Mouse (Mus musculus): ENCODE data around the gene Mex3d.
A peak's percentile ranks its signal among the peaks of the same experiment; 100 is the strongest.

Mex3d gene

GRCm38 (mm10) chr10:80385811-80386734, 1.4 kb downstream of the Mex3d start:
- DNase-seq = no peak

- DNase-seq = no peak
Measured at GRCm38 (mm10) chr10:80385310-80385709, 2.1 kb downstream of the Mex3d start.

- DNase-seq = no peak
Measured at GRCm38 (mm10) chr10:80384709-80385108, 2.8 kb downstream of the Mex3d start.

GRCm38 (mm10) chr10:80384115-80384639, 3.3 kb downstream of the Mex3d start:
- DNase-seq = no peak

GRCm38 (mm10) chr10:80383431-80383830, 4.0 kb downstream of the Mex3d start:
- DNase-seq = no peak

- no peak for DNase-seq
Measured at GRCm38 (mm10) chr10:80382641-80383365, 4.7 kb downstream of the Mex3d start.

- DNase-seq = peak; percentile 42
Measured at GRCm38 (mm10) chr10:80377716-80378115, 9.7 kb downstream of the Mex3d start.

- DNase-seq = peak; percentile 94
Measured at GRCm38 (mm10) chr10:80376160-80376559, 11.3 kb downstream of the Mex3d start.

- DNase-seq = peak; percentile 80
Measured at GRCm38 (mm10) chr10:80374063-80374462, 13.4 kb downstream of the Mex3d start.

- DNase-seq = no peak
Measured at GRCm38 (mm10) chr10:80372706-80373105, 14.8 kb downstream of the Mex3d start.

GRCm38 (mm10) chr10:80371983-80372382, 15.5 kb downstream of the Mex3d start:
- DNase-seq = no peak

- peak; percentile 77 for DNase-seq
Measured at GRCm38 (mm10) chr10:80371411-80371966, 16.0 kb downstream of the Mex3d start.

- DNase-seq = peak; percentile 53
Measured at GRCm38 (mm10) chr10:80369995-80370747, 17.3 kb downstream of the Mex3d start.

- no peak for DNase-seq
Measured at GRCm38 (mm10) chr10:80368392-80368791, 19.1 kb downstream of the Mex3d start.

- DNase-seq = no peak
Measured at GRCm38 (mm10) chr10:80367954-80368353, 19.5 kb downstream of the Mex3d start.

GRCm38 (mm10) chr10:80365736-80366135, 21.7 kb downstream of the Mex3d start:
- DNase-seq = no peak

- no peak for DNase-seq
Measured at GRCm38 (mm10) chr10:80363734-80364133, 23.7 kb downstream of the Mex3d start.

GRCm38 (mm10) chr10:80357994-80358639, 29.3 kb downstream of the Mex3d start:
- DNase-seq = no peak

GRCm38 (mm10) chr10:80357336-80357735, 30.1 kb downstream of the Mex3d start:
- DNase-seq = no peak

GRCm38 (mm10) chr10:80356737-80357136, 30.7 kb downstream of the Mex3d start:
- no peak for DNase-seq

- no peak for DNase-seq
Measured at GRCm38 (mm10) chr10:80356001-80356682, 31.3 kb downstream of the Mex3d start, which contains the start of gene Plk5. Plk5 (plus strand) TSS chr10:80356459.

Measured in thymus, postnatal 25 days (tissue).